Mouse (Mus musculus): Measurements from ENCODE around the gene Acss1. TPM values are rescaled to one million over a fixed set of nuclear protein-coding genes. Genes with fewer than 3 reads are reported as not detected.

The Acss1 gene
- total RNA-seq (2014; fragmentation: Nextera tagmentation) (121 and 123 TPM in 2 replicates), total RNA-seq (2017) (67.3 and 75.9 TPM in 2 replicates), polyA plus RNA-seq (2012) (24.8 and 42.1 TPM in 2 replicates)

- TF ChIP-seq TAL1 (conservative IDR thresholded peaks at IDR 0.05; ENCODE audit: low read depth, low read length) = peak; percentile 74
- TF ChIP-seq GATA2 (IDR thresholded peaks at IDR 0.05; ENCODE audit: borderline replicate concordance, low read depth, low read length) = no peak
- peaks cover 70% of the 10 kb centered on the region for H3K4me1 ChIP-seq (ENCODE audit: insufficient read depth, low read depth, low read length)
- H3K27me3 ChIP-seq (ENCODE audit: insufficient read depth, low read length) = no peaks in the 10 kb centered on the region
- DNase-seq (ENCODE audit: low spot score) (peak; percentile 64), ATAC-seq (ENCODE audit: extremely low read depth, insufficient number of reproducible peaks, low FRiP score, poor library complexity, severe bottlenecking) (peak; percentile 22)
- H3K4me3 ChIP-seq (ENCODE audit: low read depth, low read length) = peak within 1 kb of the TSS; percentile 97
- no peaks in the 10 kb centered on the region for H3K9me3 ChIP-seq (replicated peaks)
- peaks cover 10% of the 10 kb centered on the region for H3K36me3 ChIP-seq (replicated peaks)
Observed at GRCm38 (mm10) chr2:150667820-150668766, at the start of gene Acss1. Gene Acss1, minus strand, starts transcription at chr2:150668500.

DNA sequence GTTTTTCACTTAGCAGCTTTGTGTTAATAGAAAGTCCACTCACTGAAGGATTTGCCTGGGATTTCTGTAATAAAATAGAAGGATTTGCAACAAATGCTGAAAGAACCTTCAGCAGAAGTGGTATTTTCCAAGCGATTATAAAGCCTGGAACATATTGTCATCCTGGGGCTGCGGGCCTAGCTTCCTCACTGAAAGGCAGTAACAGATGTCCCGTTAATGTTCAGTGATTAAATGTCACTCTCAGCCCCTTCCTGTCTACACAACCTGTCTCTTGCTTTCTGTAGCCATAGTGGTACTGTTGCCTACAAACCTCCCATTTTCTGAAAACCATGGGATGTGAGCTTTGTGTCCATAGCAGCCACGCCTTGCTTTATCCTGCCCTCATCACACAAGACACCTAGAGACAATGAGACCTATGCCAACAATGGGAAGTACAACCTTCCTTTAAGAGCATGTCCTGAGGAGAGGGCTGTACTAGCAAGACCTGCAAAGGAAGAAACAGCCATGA is 43.9 kb upstream of the Acss1 start:
- H3K36me3 ChIP-seq (replicated peaks) = no peaks in the 10 kb centered on the region
- H3K9me3 ChIP-seq (replicated peaks) = no peaks in the 10 kb centered on the region
- no peaks in the 10 kb centered on the region for H3K4me1 ChIP-seq (ENCODE audit: insufficient read depth, low read depth, low read length)
- no peak for DNase-seq (ENCODE audit: low spot score)
- TF ChIP-seq GATA2 (IDR thresholded peaks at IDR 0.05; ENCODE audit: borderline replicate concordance, low read depth, low read length) (no peak), GATA1 (IDR thresholded peaks at IDR 0.05; ENCODE audit: borderline replicate concordance, low read length) (no peak), POLR2AphosphoS5 (IDR thresholded peaks at IDR 0.05; ENCODE audit: insufficient replicate concordance, low read depth, low read length) (no peak), CTCF (IDR thresholded peaks at IDR 0.05; ENCODE audit: low read depth, low read length) (no peak)
- no peak overlapping the region for H3K4me3 ChIP-seq (ENCODE audit: low read depth, low read length)
- H3K27me3 ChIP-seq (ENCODE audit: insufficient read depth, low read length) = peaks cover 1% of the 10 kb centered on the region; the same call in 1 of the 2 replicates
- no peak for ATAC-seq (ENCODE audit: extremely low read depth, insufficient number of reproducible peaks, low FRiP score, poor library complexity, severe bottlenecking)

DNA sequence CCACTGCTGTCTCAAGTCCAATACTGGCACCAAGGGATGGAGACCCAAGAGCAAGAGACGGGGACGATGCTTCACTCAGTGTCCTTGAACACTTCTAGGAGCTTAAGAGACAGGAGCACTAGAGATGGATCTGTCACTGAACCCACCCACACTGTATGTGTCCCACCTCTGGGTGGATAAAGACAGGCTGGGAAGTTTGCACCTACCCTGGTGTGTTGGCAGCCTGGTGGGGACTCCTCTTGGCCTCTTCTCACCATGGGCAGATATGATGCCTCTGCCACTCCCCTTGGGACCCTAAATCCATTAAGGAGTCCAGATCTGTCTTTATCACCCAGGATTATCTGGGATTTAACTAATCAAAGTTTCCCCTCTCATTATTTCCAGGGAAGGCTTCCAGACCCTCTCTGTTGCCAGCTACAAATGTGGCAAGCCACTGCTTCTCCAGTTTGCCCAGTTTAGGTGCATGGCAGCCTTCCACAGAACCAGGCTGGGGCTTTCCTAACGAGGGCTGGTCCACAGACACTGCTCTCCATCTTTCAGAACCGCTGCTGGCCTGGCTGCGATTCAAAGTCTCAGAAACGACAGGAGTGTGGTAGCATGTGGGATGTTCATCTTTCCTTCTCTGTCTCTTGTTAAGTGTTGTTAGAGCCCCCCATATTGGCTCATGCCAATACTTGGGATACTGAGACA is 23.3 kb upstream of the Acss1 start:
- Histone ChIP-seq H3K4me1 (ENCODE audit: insufficient read depth, low read depth, low read length) (no peaks in the 10 kb centered on the region), H3K36me3 (replicated peaks) (no peaks in the 10 kb centered on the region), H3K4me3 (ENCODE audit: low read depth, low read length) (no peak overlapping the region), H3K9me3 (replicated peaks) (no peaks in the 10 kb centered on the region), H3K27me3 (ENCODE audit: insufficient read depth, low read length) (peaks cover 37% of the 10 kb centered on the region)
- DNase-seq (ENCODE audit: low spot score) = no peak
- no peak for ATAC-seq (ENCODE audit: extremely low read depth, insufficient number of reproducible peaks, low FRiP score, poor library complexity, severe bottlenecking)
- TF ChIP-seq CTCF (IDR thresholded peaks at IDR 0.05; ENCODE audit: low read depth, low read length) = no peak
- TF ChIP-seq TAL1 (conservative IDR thresholded peaks at IDR 0.05; ENCODE audit: low read depth, low read length) = no peak
- TF ChIP-seq GATA1 (IDR thresholded peaks at IDR 0.05; ENCODE audit: borderline replicate concordance, low read length) = no peak
- TF ChIP-seq GATA2 (IDR thresholded peaks at IDR 0.05; ENCODE audit: borderline replicate concordance, low read depth, low read length) = no peak
- no peak for TF ChIP-seq POLR2AphosphoS5 (IDR thresholded peaks at IDR 0.05; ENCODE audit: insufficient replicate concordance, low read depth, low read length)

GRCm38 (mm10) chr2:150690216-150690615 is 21.9 kb upstream of the Acss1 start:
- TF ChIP-seq GATA2 (IDR thresholded peaks at IDR 0.05; ENCODE audit: borderline replicate concordance, low read depth, low read length) (no peak), TAL1 (conservative IDR thresholded peaks at IDR 0.05; ENCODE audit: low read depth, low read length) (no peak), GATA1 (IDR thresholded peaks at IDR 0.05; ENCODE audit: borderline replicate concordance, low read length) (no peak), POLR2AphosphoS5 (IDR thresholded peaks at IDR 0.05; ENCODE audit: insufficient replicate concordance, low read depth, low read length) (no peak)
- H3K27me3 ChIP-seq (ENCODE audit: insufficient read depth, low read length) = peaks cover 34% of the 10 kb centered on the region
- ATAC-seq (ENCODE audit: extremely low read depth, insufficient number of reproducible peaks, low FRiP score, poor library complexity, severe bottlenecking) (no peak), DNase-seq (ENCODE audit: low spot score) (no peak)
- H3K4me1 ChIP-seq (ENCODE audit: insufficient read depth, low read depth, low read length) = no peaks in the 10 kb centered on the region
- H3K4me3 ChIP-seq (ENCODE audit: low read depth, low read length) = no peak overlapping the region
- H3K36me3 ChIP-seq (replicated peaks) = no peaks in the 10 kb centered on the region
- no peaks in the 10 kb centered on the region for H3K9me3 ChIP-seq (replicated peaks)

DNA sequence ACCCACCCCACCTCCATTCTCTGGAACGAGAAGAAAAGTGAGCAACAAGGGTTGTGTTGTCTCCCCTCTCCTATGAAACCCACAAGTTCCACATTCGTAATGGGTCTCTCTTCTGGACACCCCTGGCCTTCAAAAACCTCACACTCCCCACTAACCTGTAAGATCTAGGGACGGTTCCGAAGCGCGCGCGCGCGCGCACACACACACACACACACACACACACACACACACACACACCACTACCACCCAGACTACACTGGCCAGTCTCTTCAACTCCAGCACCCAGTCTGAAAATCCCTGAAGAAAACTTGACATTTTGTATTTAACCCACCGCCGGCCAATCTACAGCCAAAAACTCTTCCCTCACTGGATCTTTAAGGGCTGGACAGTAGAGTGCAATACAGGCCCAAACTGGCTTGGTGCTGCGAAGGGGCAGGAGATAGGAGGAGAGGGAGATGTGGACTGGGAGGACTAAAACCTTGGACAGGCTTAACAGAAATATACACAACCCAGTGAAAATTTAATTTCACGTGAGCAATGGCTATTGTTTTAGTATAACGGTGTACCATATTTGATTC is 21.0 kb upstream of the Acss1 start, which contains the start of gene Vsx1:
TSS of gene Vsx1 (minus strand) at position 138 of the 578 bp plus-strand sequence.
- no peaks in the 10 kb centered on the region for H3K36me3 ChIP-seq (replicated peaks)
- H3K9me3 ChIP-seq (replicated peaks) = no peaks in the 10 kb centered on the region
- DNase-seq (ENCODE audit: low spot score) (no peak), ATAC-seq (ENCODE audit: extremely low read depth, insufficient number of reproducible peaks, low FRiP score, poor library complexity, severe bottlenecking) (no peak)
- H3K4me3 ChIP-seq (ENCODE audit: low read depth, low read length) = no peak within 1 kb of the TSS
- TF ChIP-seq CTCF (IDR thresholded peaks at IDR 0.05; ENCODE audit: low read depth, low read length) (no peak), TAL1 (conservative IDR thresholded peaks at IDR 0.05; ENCODE audit: low read depth, low read length) (no peak), POLR2AphosphoS5 (IDR thresholded peaks at IDR 0.05; ENCODE audit: insufficient replicate concordance, low read depth, low read length) (no peak), GATA1 (IDR thresholded peaks at IDR 0.05; ENCODE audit: borderline replicate concordance, low read length) (no peak), GATA2 (IDR thresholded peaks at IDR 0.05; ENCODE audit: borderline replicate concordance, low read depth, low read length) (no peak)
- peaks cover 37% of the 10 kb centered on the region for H3K27me3 ChIP-seq (ENCODE audit: insufficient read depth, low read length)
- no peaks in the 10 kb centered on the region for H3K4me1 ChIP-seq (ENCODE audit: insufficient read depth, low read depth, low read length)
